Mouse (Mus musculus) layer of hippocampus, postnatal 36 days (tissue): ENCODE measurements at regions not wholly inside any gene's neighbourhood (a gene's known extent, or its start where the extent isn't known, plus 50 kb on each side); places are given as distances from the start of the nearest gene placed in this dataset.
"Not testable (repeated sequence)": the region's sequence is repeated elsewhere in the genome, so short reads cannot be mapped to it uniquely, and the experiment has no call there.

Experiments
- DNase-seq, 2 experiments: peaks; one replicate each; pipeline ENCODE4 v3.0.0; 2022

GRCm38 (mm10) chr12:15653357-15653763 lies 163.4 kb downstream of the Trib2 start:
- DNase-seq, result no peak

GRCm38 (mm10) chr12:15651293-15651692 lies 165.4 kb downstream of the Trib2 start:
- no peak for DNase-seq

- no peak for DNase-seq
Measured at GRCm38 (mm10) chr12:15649906-15650305, 166.8 kb downstream of the Trib2 start.

- no peak for DNase-seq
Measured at GRCm38 (mm10) chr12:15649226-15649625, 167.5 kb downstream of the Trib2 start.

GRCm38 (mm10) chr12:15644074-15644672 lies 172.5 kb downstream of the Trib2 start:
- no peak for DNase-seq

GRCm38 (mm10) chr12:15643669-15644068 lies 173.1 kb downstream of the Trib2 start:
- DNase-seq, result no peak

- no peak for DNase-seq
Measured at GRCm38 (mm10) chr12:15640320-15640719, 176.4 kb downstream of the Trib2 start.

GRCm38 (mm10) chr12:15629971-15630370 lies 186.8 kb downstream of the Trib2 start:
- DNase-seq, result no peak

GRCm38 (mm10) chr12:15619521-15619920 lies 197.2 kb downstream of the Trib2 start:
- no peak for DNase-seq

- DNase-seq, result peak in 1 of 2 experiments; percentile 8
Measured at GRCm38 (mm10) chr12:15617312-15617711, 199.4 kb downstream of the Trib2 start.

GRCm38 (mm10) chr12:15611847-15612580 lies 204.7 kb downstream of the Trib2 start:
- no peak for DNase-seq

- no peak for DNase-seq
Measured at GRCm38 (mm10) chr12:15607091-15607490, 209.6 kb downstream of the Trib2 start.

- no peak for DNase-seq
Measured at GRCm38 (mm10) chr12:15606095-15606494, 210.6 kb downstream of the Trib2 start.

GRCm38 (mm10) chr12:15604630-15605029 lies 212.1 kb downstream of the Trib2 start:
- DNase-seq, result no peak

GRCm38 (mm10) chr12:15603885-15604284 lies 212.8 kb downstream of the Trib2 start:
- DNase-seq, result no peak

- no peak for DNase-seq
Measured at GRCm38 (mm10) chr12:15603319-15603718, 213.4 kb downstream of the Trib2 start.

GRCm38 (mm10) chr12:15594704-15595103 lies 222.0 kb downstream of the Trib2 start:
- DNase-seq, result no peak

- DNase-seq, result not testable (repeated sequence)
Measured at GRCm38 (mm10) chr12:15587864-15588263, 228.9 kb downstream of the Trib2 start.

- DNase-seq, result no peak
Measured at GRCm38 (mm10) chr12:15586706-15587442, 229.8 kb downstream of the Trib2 start.

- no peak for DNase-seq
Measured at GRCm38 (mm10) chr12:15585845-15586244, 230.9 kb downstream of the Trib2 start.

GRCm38 (mm10) chr12:15584721-15585120 lies 232.0 kb downstream of the Trib2 start:
- no peak for DNase-seq

- DNase-seq, result no peak
Measured at GRCm38 (mm10) chr12:15566785-15567109, 250.0 kb downstream of the Trib2 start.

GRCm38 (mm10) chr12:15565941-15566784 lies 250.6 kb downstream of the Trib2 start:
- DNase-seq, result peak in 1 of 2 experiments; percentile 5
